Mouse (Mus musculus) spleen, postnatal 36 days (tissue): ENCODE data around the gene Gm10273.
"Not testable (repeated sequence)": the region's sequence is repeated elsewhere in the genome, so short reads cannot be mapped to it uniquely, and the experiment has no call there.

Experiments used
- DNase-seq, 2 experiments: peaks; one replicate each; pipeline ENCODE4 v3.0.0; 2022; ENCODE audit warnings: low spot score in 2 of 2, mixed read lengths in 1 of 2

Gene Gm10273

DNA sequence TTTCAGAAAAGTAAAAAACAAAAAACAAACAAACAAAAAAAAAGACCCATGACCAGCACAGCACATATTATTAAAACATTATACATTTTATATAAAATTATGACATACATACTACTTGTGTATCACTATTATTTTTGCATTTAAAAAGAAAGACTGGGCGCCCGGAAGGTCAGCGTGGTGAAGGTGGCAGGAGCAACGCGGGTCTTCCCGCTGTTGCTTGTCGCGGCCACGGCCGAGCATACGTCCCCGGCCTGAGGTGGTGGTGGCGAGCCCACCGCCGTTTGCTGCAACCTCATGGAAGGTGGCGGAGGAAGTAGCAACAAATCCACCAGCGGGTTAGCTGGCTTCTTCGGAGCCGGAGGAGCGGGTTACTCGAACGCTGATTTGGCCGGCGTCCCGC, at the start of gene Gm10273:
TSS of gene Gm10273 (plus strand) at position 172 of the 400 bp plus-strand sequence.
- DNase-seq: not testable (repeated sequence)

DNA sequence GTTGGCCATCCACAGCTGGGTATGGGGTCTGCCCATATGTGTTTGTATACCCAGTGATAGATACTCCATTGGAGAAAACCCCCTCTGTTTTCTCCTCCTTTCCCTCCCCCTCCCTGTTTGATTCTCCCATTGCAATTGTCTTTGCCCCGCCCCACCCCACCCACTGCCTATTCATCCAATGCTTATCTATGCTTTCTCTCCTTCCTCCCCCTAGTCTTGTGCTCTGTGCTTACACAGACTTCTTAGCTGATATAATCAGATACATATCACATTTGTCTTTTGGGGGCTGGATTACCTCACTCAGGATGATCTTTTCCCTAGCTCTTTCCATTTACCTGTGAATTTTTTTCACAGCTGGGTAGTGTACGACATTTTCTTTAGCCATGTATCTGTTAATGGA, 48.9 kb upstream of the Gm10273 start:
- DNase-seq: no peak

DNA sequence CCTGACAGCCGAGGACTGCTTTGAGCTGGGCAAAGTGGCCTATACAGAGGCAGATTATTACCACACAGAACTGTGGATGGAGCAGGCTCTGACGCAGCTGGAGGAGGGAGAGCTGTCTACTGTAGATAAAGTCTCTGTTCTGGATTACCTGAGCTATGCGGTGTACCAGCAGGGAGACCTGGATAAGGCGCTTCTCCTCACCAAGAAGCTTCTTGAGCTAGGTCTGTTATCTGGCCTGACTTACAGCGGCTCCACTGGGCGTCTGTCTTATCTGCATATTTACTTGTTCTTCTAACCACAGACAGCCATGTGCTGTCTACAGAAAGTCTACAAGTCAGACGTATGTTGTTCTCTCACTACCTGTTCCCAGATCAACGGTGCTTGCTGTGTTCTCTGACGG, 47.2 kb upstream of the Gm10273 start:
- DNase-seq: peak; percentile 37 to 56

DNA sequence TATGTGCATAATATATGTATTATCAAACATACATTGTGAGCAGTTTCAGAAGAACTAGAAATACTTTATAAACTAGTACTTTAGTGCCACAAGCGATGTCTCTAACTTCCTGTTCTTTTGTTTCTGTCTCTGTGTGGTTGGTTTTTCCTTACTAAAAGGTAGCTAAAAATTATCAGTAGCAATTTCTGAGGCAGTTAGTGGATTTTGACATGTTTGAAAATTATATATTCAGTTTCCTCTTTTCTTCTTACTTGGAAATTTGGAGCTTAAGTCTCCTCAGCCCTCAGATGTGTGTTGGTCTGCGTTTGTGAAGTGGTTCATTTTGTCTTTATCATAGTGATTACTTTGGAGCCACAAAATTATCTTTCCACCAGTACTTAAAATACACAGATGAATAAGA, 45.9 kb upstream of the Gm10273 start:
- no peak for DNase-seq

DNA sequence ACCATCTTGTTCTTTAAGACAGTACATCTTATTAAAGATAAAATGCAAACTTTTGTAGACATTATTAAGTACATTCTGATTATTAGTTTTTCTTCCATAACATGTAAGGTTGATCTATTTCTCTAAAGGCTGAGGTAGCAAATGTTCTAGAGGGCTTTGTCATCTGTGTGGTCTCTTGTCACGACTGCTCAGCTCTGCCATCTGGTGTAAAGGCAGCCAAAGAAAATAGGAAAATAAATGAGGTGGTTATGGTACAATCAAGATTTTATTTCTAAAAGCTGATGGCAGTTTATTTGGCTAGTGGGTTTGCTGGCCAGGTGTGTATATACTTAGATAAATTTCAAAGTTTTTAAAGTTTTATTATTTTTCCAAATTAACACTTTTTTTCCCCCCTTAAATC, 42.4 kb upstream of the Gm10273 start:
- no peak for DNase-seq

DNA sequence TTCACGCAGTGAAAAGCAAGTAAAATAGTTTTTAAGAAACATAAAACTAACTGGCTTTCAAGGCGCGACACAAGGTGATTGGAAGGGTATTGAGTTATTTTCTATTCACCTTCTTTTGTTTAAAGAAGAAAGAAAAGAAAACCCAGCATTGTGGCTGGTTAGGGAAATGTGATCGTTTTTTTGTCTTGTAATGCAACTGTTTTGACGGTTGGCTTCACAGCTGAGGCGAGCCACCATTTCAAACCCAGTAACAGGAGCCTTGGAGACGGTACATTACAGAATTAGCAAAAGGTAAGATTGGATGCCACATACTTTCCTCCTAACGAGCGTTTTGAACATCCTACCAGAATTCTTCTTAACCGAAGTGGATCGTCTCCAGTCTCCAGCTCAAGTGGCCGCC, 41.3 kb upstream of the Gm10273 start:
- DNase-seq: no peak

DNA sequence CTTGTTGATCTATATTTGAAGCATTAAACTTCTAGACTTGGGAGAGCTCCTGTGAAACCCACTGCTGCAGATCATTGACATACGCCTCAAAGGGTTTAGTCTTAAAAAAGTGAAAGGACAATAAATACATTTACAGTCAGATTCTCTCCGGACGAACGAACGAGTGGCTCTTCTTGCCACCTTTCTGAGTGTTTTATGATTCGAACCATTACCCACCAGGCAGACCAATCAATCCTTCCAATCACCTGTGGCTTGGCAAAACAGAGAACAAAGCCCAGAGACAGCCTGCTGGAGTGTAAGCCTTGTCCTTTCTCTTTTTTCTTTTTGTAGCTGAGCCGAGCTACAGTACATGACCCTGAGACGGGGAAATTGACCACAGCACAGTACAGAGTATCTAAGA, 40.4 kb upstream of the Gm10273 start:
- DNase-seq: no peak

DNA sequence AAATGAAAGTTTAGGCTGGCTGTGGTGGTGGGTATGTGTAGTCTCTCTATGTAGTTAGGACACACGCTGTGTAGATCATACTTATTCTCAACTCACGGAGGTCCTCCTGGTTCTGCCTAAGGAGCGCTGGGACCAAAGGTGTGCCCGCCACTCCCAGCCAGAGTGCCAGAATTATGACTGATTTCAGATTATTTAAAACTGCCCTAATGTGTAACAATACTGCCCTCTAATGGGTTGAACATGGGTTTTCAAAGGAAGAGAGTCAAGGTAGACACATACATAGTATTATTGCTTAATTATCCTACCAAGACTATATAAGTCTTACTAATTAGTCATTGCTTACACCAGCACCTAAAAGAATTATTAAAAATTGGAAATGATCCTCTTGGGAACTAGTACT, 36.7 kb upstream of the Gm10273 start:
- no peak for DNase-seq

DNA sequence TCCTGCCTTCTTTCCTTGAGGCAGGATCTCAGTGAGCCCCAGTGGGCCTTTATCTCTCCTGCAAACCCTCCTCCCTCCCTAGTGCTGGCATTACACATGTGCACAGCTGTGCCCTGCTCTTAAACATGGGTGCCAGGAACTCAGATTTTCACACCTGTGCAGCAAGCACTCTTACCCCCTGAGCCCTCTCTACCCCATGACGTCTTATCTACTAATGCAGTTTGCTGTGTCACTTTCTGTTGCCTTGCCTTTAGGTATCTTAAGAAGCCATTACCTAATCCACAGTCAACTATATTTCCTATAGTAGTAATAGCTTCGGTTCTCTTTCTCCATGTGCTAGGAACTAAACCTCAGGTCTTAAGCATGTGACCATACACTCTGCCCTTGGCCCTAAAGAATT, 32.2 kb upstream of the Gm10273 start:
- no peak for DNase-seq

DNA sequence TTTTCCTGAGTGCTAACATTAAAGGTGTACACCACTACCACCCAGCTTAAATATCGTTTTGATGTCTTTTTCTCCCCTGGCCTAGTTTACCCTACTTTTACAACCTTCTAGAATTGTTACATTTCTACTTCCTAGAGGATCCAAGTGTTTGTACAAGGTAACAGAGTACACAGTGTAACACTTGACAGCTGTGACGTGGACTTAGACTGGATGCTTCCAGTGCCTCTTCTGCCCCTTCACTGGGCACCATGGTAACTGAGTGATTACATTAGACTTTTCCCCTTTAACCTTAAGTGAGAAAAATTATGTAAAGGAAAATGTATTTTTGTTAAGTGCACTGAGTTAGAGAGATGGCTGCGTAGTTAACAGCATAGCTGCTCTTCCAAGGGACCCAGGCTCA, 30.9 kb upstream of the Gm10273 start:
- no peak for DNase-seq

DNA sequence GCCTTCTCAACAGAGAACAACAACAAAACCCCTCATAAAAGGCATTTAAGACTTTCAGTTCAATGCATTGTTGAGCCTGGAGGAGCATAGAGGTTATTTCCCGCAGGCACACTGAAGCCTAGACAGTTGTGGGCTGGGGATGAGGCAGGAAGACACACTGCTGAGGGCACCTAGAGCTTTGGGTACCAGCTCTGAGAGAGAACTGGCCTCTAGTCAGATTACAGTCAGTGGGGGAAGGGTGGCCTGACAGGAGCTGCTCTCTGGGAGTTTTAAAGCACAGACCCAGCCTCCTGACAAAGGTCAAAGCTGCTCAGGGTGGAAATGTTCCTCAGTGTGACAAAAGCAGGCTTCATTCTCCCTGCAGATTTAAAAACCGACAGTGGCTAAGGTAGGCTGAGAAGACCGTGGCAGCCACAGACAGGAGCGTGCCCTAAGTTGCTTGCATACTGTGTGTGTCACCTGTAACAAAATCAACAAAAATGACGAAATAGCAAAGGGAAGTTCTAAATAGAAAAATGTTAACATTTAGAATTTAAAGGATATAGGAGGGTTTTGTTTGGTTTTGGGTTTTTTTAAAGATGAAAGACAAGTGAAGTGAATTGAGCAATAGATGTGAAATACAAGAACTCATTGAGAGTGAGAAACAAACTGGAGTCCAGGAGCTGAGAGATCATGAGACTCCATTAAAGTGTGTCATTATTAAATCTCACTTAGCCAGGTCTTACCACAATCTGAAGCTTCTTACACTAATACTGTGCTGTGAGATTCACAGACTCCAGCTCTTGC, 29.4 kb upstream of the Gm10273 start:
- DNase-seq: no peak

DNA sequence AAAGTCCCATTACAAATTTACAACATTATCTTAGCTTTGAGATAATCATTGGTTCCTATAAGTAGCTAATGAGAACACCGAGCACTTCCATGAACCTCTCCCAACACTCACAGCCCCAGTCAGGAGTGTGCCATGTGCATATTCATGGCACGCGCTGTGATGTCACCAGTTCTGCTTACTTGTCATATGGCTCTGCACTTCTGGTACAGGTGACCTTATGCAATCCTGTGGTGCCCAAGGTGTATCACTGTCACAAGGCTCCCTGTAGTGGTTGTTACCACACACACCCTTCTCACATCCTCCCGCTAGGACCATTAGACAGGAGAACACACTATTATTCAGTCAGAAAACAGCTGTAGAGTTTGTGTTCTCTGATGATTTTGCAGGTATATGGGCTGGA, 28.7 kb upstream of the Gm10273 start:
- DNase-seq: no peak

DNA sequence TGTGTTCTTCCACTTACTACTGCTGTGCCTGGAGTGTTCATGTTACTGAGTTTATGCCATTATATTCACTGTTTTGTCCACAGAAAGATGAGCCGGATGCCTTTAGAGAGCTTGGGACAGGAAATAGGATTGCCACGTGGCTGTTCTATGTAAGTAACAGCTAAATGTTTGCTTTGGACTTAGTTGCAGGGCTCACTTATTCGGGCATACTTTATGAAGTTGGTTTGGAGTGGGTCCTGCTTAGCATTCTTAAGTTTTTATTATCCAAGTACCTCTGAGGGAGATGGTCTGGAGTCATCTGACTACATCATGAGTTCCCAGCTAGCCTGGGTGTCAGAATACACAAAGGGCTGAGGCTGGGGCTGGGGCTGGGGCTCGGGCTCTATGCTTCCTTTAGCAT, 28.2 kb upstream of the Gm10273 start:
- DNase-seq: no peak

DNA sequence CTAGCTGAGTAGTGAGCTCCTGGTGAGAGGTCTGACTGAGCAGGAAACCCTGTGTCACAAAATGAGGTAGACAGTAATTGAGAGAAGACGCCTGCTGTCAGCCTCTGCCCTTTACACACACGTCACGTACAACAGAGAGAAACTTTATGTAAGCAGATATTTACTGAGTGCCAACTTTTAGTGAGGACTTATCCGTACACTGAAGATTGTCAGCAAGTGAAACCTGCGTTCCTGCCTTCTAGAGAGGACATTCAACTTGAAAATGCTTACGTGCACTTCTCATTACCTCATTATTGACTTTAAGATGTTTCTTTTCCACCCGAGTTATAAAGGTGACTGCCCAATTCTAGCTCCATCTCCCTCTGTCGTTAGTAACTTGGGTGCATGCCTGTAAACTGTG, 26.7 kb upstream of the Gm10273 start:
- DNase-seq: no peak

DNA sequence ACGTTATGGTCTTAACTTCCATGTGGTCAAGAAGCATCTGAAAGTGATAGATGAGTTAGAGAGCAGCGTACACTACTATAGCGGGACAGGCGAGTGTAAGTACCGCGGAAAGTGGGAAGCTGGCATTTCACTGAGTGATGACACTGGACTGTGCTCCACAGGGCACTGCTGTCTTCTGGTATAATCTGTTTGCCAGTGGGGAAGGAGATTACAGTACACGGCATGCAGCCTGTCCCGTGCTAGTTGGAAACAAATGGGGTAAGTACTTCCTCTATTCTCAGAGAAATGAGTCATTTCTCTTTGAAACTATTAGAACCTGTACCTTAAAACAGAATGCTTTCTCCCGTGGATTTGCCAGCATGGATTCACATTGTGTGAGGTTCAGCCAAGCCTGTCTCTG, 26.0 kb upstream of the Gm10273 start:
- DNase-seq: no peak

DNA sequence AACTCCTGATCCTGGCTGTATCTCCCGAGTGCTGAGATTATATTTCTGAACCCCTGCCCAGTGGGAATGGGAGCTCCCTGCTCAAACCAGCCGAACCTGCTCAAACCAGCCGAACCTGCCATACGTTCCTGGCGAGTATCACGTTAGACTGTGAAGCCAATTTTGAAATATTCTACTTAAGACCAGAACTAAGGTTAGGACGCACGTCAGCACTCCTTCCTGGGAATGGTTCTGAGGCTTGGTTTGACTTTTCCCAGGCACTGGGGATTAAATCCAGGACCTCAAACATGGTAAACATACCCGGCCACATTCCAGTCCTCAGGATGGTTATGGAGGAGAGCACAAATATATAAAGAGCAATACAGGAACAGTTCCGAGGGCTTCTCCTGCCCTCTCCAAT, 17.5 kb upstream of the Gm10273 start:
- no peak for DNase-seq

DNA sequence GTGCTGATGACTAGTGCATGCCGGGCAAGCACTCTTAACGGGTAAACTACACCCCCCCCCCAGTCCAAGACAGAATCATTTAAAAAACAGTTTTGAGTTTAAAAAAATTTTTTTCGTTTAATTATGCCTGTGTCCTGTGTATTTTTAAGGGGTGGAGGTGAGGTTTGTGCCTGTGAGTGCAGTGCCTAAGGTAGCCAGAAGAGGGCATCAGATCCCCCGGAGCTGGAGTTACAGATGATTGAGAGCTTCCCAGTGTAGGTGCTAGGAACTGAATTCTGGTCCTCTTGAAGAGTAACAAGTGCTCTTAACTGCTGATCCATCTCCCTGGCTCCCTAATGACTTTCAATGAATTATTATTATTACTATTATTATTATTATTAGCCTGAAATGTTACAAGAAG, 16.7 kb upstream of the Gm10273 start:
- no peak for DNase-seq

DNA sequence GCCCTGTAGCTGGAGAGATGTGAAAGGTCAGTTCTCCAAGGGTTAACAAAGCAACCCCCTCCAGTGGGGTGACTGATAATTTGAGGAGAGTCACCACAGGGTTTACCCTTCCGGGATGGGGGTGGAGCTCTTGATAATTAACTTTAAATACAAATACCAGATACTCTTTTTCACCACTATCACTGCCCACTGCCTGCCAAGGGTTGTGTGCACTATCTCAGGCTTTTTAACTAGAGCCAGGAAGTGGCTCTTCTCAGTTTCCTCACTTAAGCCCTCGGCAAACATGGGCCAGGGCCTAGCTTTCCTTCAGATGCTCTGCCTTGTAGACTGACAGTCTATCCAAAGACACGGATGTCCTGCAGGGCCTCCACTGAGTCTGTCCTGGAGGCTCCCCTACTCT, 15.5 kb upstream of the Gm10273 start:
- no peak for DNase-seq

DNA sequence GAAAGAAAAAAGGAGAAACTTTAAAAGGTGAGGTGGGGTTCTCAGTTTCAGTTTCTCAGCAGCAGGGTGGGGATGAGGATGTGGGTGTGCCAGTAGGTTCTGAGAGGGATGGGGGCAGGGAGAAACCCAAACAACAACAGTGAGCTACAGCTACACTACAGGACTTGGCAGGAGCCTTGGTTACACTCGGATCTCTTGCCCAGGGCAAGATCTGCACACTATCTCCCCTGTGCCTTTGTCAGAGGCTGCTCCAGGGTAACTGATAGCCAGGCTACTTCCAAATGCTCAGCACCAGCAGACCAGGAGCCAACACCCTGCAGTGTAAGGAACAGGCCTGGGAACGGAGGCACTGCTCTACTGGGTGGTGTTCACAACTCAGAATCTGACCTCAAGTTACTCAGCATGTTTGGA, 15.0 kb upstream of the Gm10273 start:
- no peak for DNase-seq

DNA sequence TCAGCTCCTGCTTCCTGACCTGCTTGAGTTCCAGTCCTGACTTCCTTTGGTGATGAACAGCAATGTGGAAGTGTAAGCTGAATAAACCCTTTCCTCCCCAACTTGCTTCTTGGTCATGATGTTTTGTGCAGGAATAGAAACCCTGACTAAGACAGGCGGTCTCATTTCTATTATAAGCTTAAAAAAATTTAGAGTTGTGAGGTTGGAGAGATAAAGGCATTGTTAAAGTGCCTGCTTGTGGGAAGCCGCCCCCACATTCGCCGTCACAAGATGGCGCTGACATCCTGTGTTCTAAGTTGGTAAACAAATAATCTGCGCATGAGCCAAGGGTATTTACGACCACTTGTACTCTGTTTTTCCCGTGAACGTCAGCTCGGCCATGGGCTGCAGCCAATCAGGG, 13.9 kb upstream of the Gm10273 start:
- DNase-seq: not testable (repeated sequence)

DNA sequence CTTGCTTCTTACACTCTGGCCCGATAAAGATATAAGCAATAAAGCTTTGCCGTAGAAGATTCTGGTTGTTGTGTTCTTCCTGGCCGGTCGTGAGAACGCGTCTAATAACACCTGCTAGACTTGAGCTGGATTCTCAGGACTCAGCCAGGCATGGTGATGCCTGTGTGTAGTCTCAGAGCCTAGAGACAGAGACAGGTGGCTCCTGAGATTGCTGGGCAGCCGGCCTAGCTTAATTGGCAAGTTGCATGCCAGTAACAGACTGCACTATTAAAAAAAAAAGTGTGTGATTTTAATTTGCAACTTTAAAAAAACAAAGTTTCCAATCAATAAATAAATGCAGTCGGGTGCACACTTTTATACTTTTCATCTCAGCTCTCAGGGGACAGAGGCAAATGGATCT, 8.5 kb upstream of the Gm10273 start:
- DNase-seq: no peak

DNA sequence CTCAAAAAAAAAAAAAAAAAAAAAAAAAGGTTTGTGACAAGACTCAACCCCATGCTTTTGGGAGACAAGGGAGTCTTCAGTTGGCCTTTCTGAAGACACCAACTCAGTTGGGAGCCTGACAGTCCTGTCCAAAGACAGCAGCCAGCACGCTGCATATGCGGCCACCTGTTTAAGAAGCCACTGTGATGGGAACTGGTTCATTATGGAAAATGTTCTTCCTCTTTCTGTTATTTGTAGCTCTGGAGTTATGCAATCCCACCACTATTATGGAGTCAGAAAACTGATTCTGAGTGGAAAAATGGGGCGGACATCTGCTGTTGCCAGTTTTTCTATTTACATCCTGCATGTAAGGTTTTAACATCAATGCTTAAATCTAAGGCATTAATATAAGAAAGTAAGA, 5.8 kb upstream of the Gm10273 start:
- DNase-seq: no peak

DNA sequence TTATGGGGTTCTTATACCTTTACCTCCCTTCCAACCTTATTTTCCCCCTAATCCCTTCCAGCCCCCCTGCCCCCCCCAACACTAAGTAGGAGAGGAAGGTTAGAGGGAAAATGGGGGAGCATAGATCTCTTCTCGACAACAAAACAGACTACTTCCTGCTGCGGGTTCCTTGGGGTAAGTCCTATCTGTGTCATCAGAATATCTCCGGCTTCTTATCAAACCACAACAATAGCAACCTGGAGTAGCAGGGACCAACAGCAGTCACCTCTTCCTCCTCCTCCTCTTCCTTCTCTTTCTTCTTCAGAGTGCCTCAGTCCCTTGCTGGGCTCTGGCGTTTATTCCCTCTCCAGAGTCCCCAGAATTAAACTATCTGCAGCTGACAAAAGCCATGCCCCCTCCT, 3.5 kb upstream of the Gm10273 start:
- no peak for DNase-seq
